Mouse (Mus musculus): ENCODE measurements around the gene Fbxo31.
"Not testable (repeated sequence)": the region's sequence is repeated elsewhere in the genome, so short reads cannot be mapped to it uniquely, and the experiment has no call there.

The Fbxo31 gene

GRCm38 (mm10) chr8:121578676-121579451 lies at the start of gene Fbxo31:
Fbxo31 (minus strand) TSS chr8:121578806.
- peak; percentile 92 to 97 for DNase-seq (ENCODE audit: low spot score in 2 of 2)

- DNase-seq (ENCODE audit: low spot score in 2 of 2): no peak
Observed at GRCm38 (mm10) chr8:121623043-121623442, 44.4 kb upstream of the Fbxo31 start.

- no peak for DNase-seq (ENCODE audit: low spot score in 2 of 2)
Observed at GRCm38 (mm10) chr8:121621879-121622278, 43.3 kb upstream of the Fbxo31 start.

DNA sequence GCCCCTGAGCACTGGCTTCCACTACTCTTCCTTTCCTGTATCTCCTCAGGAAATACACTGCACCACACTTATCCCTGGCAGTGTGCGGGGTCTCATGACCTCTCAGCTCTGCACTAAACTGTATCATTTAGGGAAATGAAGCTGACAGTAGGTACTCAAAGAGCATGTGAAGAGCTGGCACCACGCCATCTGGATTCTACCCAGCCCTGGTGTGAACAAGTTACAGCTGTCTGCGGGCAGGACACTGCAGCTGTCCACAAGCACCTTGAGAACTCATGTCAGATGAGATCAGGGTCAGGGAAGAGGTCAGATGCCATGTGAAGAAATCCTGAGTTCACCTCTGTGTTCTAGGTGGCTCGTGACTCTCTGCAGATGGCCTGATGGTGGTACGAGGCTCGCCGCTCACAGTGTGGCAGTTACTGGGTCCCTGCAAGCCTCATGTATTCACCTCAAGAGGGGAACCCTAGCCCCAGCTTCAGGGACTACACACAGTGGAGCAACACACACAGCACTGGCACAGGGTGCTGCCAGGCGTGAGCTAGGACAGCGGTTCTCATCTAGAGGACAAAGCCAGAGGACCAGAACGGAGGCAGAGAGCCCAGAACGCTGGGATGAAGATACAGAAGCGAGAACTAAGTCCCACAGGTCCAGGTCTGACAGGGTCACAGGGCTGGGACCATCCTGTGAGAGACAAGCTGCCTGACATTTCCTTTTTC lies 42.4 kb upstream of the Fbxo31 start:
- no peak for DNase-seq (ENCODE audit: low spot score in 2 of 2)

DNA sequence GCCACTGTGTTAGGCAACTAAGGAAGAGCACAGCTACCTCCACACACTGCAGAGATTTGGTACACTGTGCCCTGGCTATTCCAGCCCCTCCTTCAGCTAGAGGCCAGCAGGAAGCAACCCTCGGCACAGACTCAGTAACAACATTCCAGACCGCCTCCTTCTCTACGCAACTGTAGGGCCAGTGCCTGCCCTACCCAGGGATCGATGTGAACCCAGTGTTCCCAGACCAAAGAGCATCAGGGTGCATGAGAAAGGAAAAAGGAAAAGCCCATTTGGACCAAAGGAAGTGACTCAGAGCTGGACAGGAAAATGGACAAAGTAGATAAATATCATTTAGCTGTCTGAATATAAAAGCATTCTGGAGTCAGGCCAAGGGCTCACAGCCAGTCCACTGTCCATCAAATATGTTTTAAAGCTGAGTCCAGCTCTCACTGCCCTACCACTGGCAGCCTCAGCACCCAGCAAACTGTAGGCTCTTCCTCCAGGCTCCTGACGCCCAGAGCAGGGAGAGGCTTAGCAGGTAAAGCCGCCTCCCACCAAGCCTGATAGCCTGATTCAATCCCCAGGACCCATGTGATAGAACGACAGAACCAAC lies 40.9 kb upstream of the Fbxo31 start:
- DNase-seq (ENCODE audit: low spot score in 2 of 2): no peak

- no peak for DNase-seq (ENCODE audit: low spot score in 2 of 2)
Observed at GRCm38 (mm10) chr8:121613419-121613818, 34.8 kb upstream of the Fbxo31 start.

DNA sequence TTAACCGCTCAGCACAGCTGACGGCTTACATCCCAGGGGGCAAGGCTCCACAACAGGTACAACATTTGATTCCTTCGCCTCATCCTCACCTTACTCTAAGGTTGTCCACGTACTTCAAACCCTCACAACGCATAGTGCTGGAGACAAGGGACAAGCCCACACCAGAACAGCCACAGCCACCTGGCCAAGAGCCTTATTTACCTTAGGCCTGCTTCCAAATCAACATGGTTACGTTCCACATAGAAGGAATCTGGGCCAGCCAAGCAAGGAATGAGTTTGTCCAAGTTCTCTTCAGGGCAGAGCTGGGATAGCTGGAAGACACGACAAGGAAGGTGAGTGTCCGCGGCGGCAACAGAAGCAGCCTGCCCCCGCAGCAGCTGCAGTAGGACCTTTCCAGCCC lies 31.3 kb upstream of the Fbxo31 start:
- no peak for DNase-seq (ENCODE audit: low spot score in 2 of 2)

DNA sequence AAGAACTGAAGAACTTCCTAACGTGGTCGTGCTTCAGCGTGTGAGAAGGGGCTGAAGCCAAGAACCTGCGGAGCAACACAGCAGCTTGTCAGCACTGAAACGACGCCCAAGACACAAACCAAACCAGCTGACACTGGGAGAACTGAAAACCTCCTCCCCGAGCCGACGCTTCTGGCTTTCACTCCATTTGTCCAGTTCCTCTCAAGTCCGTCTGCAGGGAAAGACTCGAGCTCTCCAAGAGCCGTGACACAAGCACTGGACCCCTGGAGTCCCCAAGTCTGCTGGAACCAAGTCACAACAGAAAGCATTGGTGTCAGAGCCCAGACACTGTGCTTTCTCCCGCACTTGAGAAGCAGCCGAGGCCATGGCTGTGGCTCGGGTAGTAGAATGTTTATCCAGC lies 30.6 kb upstream of the Fbxo31 start:
- DNase-seq (ENCODE audit: low spot score in 2 of 2): no peak

DNA sequence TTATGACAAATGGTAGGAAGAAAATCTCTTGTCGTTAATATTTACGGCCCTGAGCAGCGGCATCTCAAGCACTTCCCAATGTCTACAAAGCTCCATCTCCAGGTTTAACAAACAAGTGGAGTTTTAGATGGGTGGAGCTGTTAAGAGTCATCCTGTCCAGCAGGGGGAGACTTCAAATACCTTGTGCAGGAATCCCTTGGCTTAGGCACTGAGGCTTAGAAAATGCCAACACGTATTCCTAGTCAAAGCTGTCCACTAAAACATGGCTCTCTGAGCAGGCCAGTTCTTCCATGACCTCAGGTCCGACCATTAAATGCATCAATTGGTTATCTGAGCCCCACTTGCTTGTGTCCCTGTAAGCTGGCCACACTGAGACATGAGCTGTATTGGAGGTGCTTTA lies 29.1 kb upstream of the Fbxo31 start:
- no peak for DNase-seq (ENCODE audit: low spot score in 2 of 2)

- DNase-seq (ENCODE audit: low spot score in 2 of 2): no peak
Observed at GRCm38 (mm10) chr8:121603801-121604200, 25.2 kb upstream of the Fbxo31 start.

GRCm38 (mm10) chr8:121602860-121603259 lies 24.3 kb upstream of the Fbxo31 start:
- DNase-seq (ENCODE audit: low spot score in 2 of 2): peak; percentile 45 to 70

DNA sequence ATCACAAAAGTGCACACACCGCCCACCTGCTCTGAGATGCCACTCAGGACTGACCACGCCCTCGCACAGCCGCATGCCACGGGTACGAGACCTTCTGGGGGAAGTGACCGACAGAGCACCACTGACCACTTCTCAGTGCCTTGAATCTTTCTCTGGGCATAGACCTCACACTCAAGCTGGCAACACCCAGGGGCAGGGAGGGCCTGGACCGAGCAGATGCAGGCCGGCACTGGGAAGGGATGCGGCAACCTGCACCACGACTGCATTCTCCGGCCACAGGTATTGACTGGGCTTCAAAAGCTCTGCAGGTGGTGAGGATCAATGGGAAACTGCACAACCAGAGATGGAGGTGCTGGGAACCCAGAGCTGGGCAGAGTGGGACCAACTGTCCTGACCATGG lies 23.8 kb upstream of the Fbxo31 start:
- no peak for DNase-seq (ENCODE audit: low spot score in 2 of 2)

DNA sequence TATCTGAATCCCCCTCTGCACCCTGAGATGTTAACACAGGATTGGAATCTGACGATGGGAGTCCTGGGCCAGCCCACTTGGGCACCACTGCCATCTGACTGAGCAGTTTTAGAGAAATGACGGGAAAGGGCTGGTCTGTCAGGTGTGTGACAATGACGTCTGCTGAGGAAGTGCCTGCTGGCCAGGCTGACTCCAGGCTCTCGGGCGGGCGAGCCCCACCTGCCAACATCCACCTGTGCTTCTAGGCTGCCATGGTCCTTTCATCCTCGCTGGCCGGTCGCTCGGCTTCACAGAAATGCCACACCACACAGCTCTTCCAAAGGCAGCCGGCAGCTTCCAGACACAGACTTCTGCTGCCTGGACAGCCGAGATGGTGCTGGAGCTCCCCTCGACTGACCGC lies 21.2 kb upstream of the Fbxo31 start:
- no peak for DNase-seq (ENCODE audit: low spot score in 2 of 2)

GRCm38 (mm10) chr8:121598892-121599291 lies 20.3 kb upstream of the Fbxo31 start:
- peak; percentile 54 to 81 for DNase-seq (ENCODE audit: low spot score in 2 of 2)

DNA sequence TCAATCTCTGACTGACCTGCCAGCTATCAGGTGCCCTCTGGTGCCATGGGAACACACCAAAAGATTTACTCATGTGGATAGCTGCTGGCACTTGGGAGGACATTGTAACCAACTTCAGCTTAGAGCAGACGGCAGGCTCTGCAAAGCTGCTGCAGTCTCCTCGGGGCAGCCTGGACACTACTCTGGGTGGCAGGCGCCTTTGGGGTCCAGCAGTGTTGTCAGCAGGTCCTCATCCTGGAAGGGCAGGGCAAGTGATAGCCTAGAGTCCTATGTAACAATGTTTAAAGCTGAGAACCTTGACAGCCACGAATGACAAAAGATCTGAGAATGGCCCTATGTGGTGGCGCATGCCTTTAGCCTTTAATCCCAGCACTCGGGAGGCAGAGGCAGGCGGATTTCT lies 19.6 kb upstream of the Fbxo31 start:
- no peak for DNase-seq (ENCODE audit: low spot score in 2 of 2)

- not testable (repeated sequence) for DNase-seq (ENCODE audit: low spot score in 2 of 2)
Observed at GRCm38 (mm10) chr8:121597492-121597891, 18.9 kb upstream of the Fbxo31 start.

- DNase-seq (ENCODE audit: low spot score in 2 of 2): no peak
Observed at GRCm38 (mm10) chr8:121593983-121594382, 15.4 kb upstream of the Fbxo31 start.

DNA sequence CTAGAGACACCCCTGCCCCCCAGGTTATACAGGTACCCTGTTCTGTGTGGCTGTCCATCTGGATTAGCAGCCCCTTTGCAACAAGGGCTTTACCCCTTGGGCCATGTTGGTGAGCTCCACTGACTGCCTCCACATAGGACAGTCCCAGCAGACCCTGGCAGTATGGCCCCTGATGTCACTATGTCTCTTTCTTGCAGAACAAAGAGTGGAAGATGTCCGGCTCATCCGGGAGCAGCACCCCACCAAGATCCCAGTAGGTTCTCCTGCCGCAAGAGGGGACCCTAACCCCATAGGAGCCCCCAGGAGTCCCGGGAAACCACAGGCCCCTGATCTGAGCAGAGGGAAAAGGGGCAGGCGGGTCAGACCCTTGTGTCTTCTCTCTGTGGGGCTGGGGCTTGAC lies 14.7 kb upstream of the Fbxo31 start:
- no peak for DNase-seq (ENCODE audit: low spot score in 2 of 2)

GRCm38 (mm10) chr8:121591178-121592066 lies 12.8 kb upstream of the Fbxo31 start:
- DNase-seq (ENCODE audit: low spot score in 2 of 2): peak; percentile 42 to 55

- DNase-seq (ENCODE audit: low spot score in 2 of 2): peak; percentile 90 to 97
Observed at GRCm38 (mm10) chr8:121590203-121591177, 11.9 kb upstream of the Fbxo31 start, which contains the start of gene Map1lc3b. Map1lc3b (plus strand) TSS chr8:121590361.

Measured in thymus, postnatal 10 days (tissue).